Mouse (Mus musculus) stomach, embryonic 14.5 days (tissue): ENCODE measurements around the gene Cd2bp2. TPM values are rescaled to one million over a fixed set of nuclear protein-coding genes. Genes with fewer than 3 reads are reported as not detected.
"Not testable (repeated sequence)": the region's sequence is repeated elsewhere in the genome, so short reads cannot be mapped to it uniquely, and the experiment has no call there.

ENCODE experiments used
- ATAC-seq: fragments of 200-750 bp; cut with Nextera tagmentation; 2 replicates; pipeline ENCODE4 v1.8.0; 2017; ENCODE audit warnings: low read depth, moderate TSS enrichment; ENCODE audit not compliant: insufficient number of reproducible peaks, insufficient read depth, low FRiP score
- H3K27ac ChIP-seq: fragments of 300-500 bp; sonication (generic); 2 replicates; pipeline ENCODE4 v1.5.1; 2014; ENCODE audit warnings: mild to moderate bottlenecking, low read length, moderate library complexity, mixed read lengths
- H3K27me3 ChIP-seq: fragments of 300-500 bp; sonication (generic); 2 replicates; pipeline ENCODE4 v1.6.1; 2014; ENCODE audit warnings: low read length, control low read depth, mixed read lengths; ENCODE audit not compliant: control insufficient read depth, insufficient read depth
- H3K36me3 ChIP-seq: fragments of 300-500 bp; sonication (generic); 2 replicates; pipeline ENCODE4 v1.6.1; 2014; ENCODE audit warnings: mild to moderate bottlenecking, control low read depth, low read length, moderate library complexity, mixed read lengths; ENCODE audit not compliant: control insufficient read depth, insufficient read depth
- H3K4me1 ChIP-seq: fragments of 300-500 bp; sonication (generic); 2 replicates; pipeline ENCODE4 v1.6.1; 2014; ENCODE audit warnings: low read length, control low read depth, mixed read lengths; ENCODE audit not compliant: control insufficient read depth, insufficient read depth
- H3K4me2 ChIP-seq: fragments of 300-500 bp; sonication (generic); replicated peaks from 2 replicates; pipeline ENCODE4 v1.6.1; 2014; ENCODE audit warnings: low read depth, low read length, control low read depth
- H3K4me3 ChIP-seq: fragments of 300-500 bp; sonication (generic); 2 replicates; pipeline ENCODE4 v1.5.1; 2014; ENCODE audit warnings: low read depth, low read length, control low read depth
- H3K9ac ChIP-seq: fragments of 300-500 bp; sonication (generic); replicated peaks from 2 replicates; pipeline ENCODE4 v1.6.1; 2014; ENCODE audit warnings: low read depth, mild to moderate bottlenecking, control low read depth, low read length, moderate library complexity, mixed read lengths
- H3K9me3 ChIP-seq: fragments of 300-500 bp; sonication (generic); 2 replicates; pipeline ENCODE4 v1.6.1; 2016; ENCODE audit warnings: low read depth, low read length, control low read depth; ENCODE audit not compliant: control insufficient read depth
- WGBS: fragments of 180-500 bp; shearing (Covaris S2); extraction: QIAGEN DNeasy Blood & Tissue Kit; methylation state at CpG from one replicate; pipeline ENCODE4 v1.1.7; 2014; 5-methylcytosine and 5-hydroxymethylcytosine counted together
- polyA plus RNA-seq: library from polyadenylated mRNA; unstranded; fragments of >200 nt; fragmentation: Nextera tagmentation; extraction: Ambion mirVana; gene quantifications from 2 replicates; pipeline ENCODE4 v1.2.1, GENCODE M21; 2014

The Cd2bp2 gene
- polyA plus RNA-seq, 1 experiment from 2014 or later = 44.6 TPM

DNA sequence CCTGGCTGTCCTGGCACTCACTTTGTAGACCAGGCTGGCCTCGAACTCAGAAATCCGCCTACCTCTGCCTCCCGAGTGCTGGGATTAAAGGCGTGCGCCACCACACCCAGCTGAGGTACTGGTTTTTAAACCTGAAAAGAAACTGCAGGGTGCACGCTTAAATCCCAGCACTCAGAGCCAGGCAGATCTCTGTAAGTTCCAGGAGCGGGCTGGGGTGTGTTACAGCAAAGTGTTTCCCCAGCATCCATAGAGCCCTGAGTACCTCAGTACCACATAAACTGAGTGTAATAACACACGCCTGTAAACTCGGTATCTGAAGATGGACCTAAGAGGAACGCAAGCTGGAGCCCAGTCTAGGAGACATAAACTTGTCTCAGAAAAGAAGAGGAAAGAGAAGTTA, 8.5 kb downstream of the Cd2bp2 start:
- no peak overlapping the region for H3K9ac ChIP-seq
- peaks cover 9% of the 10 kb centered on the region for H3K36me3 ChIP-seq
- no peaks in the 10 kb centered on the region for H3K4me1 ChIP-seq
- no peaks in the 10 kb centered on the region for H3K27me3 ChIP-seq
- H3K27ac ChIP-seq = no peak overlapping the region
- ATAC-seq = no peak
- WGBS = 66% methylated on average over 10 of the region's 10 CpGs
- no peaks in the 10 kb centered on the region for H3K9me3 ChIP-seq
- no peak overlapping the region for H3K4me3 ChIP-seq
- H3K4me2 ChIP-seq = no peak overlapping the region

DNA sequence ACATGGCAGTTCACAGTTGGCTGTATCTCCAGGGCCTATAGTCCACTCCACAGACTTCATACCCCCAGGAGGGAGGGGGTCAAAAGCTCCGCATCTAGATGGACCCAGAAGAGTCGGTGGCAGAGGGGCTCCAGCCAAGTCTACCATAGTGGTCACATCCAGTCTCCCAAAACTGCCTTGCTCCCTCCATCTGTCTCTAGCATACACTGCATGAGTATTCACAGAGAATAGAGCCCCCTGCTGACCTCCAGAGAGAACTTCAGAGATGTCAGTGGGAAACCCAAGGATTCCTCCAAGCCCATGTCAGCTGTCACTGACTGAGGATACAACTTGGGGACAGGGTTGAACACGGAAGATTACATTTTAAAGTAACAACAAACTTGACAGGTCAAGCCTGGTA, 10.2 kb downstream of the Cd2bp2 start:
- H3K27ac ChIP-seq = no peak overlapping the region
- no peaks in the 10 kb centered on the region for H3K27me3 ChIP-seq
- no peak overlapping the region for H3K9ac ChIP-seq
- no peak overlapping the region for H3K4me3 ChIP-seq
- H3K4me2 ChIP-seq = no peak overlapping the region
- H3K9me3 ChIP-seq = no peaks in the 10 kb centered on the region
- WGBS = 65% methylated on average over 3 of the region's 3 CpGs
- no peaks in the 10 kb centered on the region for H3K36me3 ChIP-seq
- H3K4me1 ChIP-seq = no peaks in the 10 kb centered on the region
- peak; percentile 42; the same call in 1 of the 2 replicates for ATAC-seq

GRCm38 (mm10) chr7:127184720-127185119, 11.1 kb downstream of the Cd2bp2 start:
- Histone ChIP-seq H3K9me3 (no peaks in the 10 kb centered on the region), H3K9ac (no peak overlapping the region), H3K27me3 (no peaks in the 10 kb centered on the region), H3K4me3 (no peak overlapping the region), H3K4me2 (no peak overlapping the region), H3K27ac (no peak overlapping the region), H3K4me1 (no peaks in the 10 kb centered on the region), H3K36me3 (no peaks in the 10 kb centered on the region)
- no peak for ATAC-seq
- WGBS = 67% methylated on average over 1 of the region's 1 CpGs

DNA sequence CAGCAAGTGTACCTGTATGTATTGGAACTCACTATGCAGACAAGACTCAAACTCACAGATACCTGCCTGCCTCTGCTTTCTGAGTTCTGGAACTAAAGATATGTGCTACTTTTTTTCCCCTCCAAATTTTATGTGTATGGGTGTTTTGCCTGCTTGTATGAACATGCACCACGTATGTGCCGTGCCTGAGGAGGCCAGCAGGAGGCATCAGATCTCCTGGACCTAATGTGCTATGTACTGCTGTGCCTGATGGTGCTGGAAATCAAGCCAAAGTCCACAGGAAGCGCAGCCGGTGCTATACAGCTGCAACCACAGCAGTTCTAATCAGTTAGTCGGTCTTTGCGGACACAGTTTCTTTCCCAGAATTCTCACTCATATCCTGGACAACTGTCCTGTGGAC, 12.0 kb downstream of the Cd2bp2 start:
- H3K27me3 ChIP-seq = no peaks in the 10 kb centered on the region
- 85% methylated on average over 6 of the region's 6 CpGs for WGBS
- H3K4me2 ChIP-seq = no peak overlapping the region
- no peak overlapping the region for H3K9ac ChIP-seq
- no peak overlapping the region for H3K27ac ChIP-seq
- no peaks in the 10 kb centered on the region for H3K9me3 ChIP-seq
- ATAC-seq = no peak
- no peaks in the 10 kb centered on the region for H3K4me1 ChIP-seq
- H3K36me3 ChIP-seq = no peaks in the 10 kb centered on the region
- H3K4me3 ChIP-seq = no peak overlapping the region

- no peak for ATAC-seq
These were observed 12.5 kb downstream of the Cd2bp2 start for GRCm38 (mm10) chr7:127183345-127183744.

DNA sequence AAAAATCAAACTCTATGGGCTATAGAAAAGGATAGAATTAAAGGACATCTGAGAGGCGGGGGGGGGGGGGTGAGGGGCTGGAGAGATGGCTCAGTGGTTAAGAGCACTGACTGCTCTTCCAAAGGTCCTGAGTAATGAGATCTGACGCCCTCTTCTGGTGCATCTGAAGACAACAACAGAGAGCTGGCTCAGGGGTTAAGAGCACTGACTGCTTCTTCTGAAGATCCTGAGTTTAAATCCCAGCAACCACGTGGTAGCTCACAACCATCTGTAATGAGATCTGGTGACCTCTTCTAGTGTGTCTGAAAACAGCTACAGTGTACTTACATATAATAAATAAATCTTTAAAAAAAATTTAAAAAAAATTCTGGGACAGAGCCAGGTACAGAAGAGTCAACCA, 14.1 kb downstream of the Cd2bp2 start:
- H3K27ac ChIP-seq, H3K9ac ChIP-seq, H3K4me3 ChIP-seq, H3K9me3 ChIP-seq, H3K4me1 ChIP-seq, ATAC-seq, H3K27me3 ChIP-seq, H3K36me3 ChIP-seq, H3K4me2 ChIP-seq: not testable (repeated sequence)
- WGBS = 36% methylated on average over 3 of the region's 3 CpGs

More at GRCm38 (mm10) chr7:127183345-127183744, 12.5 kb downstream of the Cd2bp2 start:
- H3K27me3 ChIP-seq = no peaks in the 10 kb centered on the region
- H3K4me1 ChIP-seq = no peaks in the 10 kb centered on the region
- no peak overlapping the region for H3K4me2 ChIP-seq
- 73% methylated on average over 8 of the region's 8 CpGs for WGBS
- no peaks in the 10 kb centered on the region for H3K36me3 ChIP-seq
- no peak overlapping the region for H3K9ac ChIP-seq
- H3K27ac ChIP-seq = no peak overlapping the region
- H3K9me3 ChIP-seq = no peaks in the 10 kb centered on the region
- H3K4me3 ChIP-seq = no peak overlapping the region

- Histone ChIP-seq H3K36me3 (no peaks in the 10 kb centered on the region), H3K4me2 (no peak overlapping the region), H3K4me1 (no peaks in the 10 kb centered on the region), H3K9me3 (no peaks in the 10 kb centered on the region), H3K27me3 (no peaks in the 10 kb centered on the region), H3K9ac (no peak overlapping the region), H3K4me3 (no peak overlapping the region), H3K27ac (no peak overlapping the region)
- ATAC-seq = no peak
- WGBS = 66% methylated on average over 2 of the region's 2 CpGs
These were observed 15.1 kb downstream of the Cd2bp2 start for GRCm38 (mm10) chr7:127180783-127181182.

GRCm38 (mm10) chr7:127176937-127177336, 18.9 kb downstream of the Cd2bp2 start:
- Histone ChIP-seq H3K4me1 (no peaks in the 10 kb centered on the region), H3K27me3 (no peaks in the 10 kb centered on the region), H3K27ac (no peak overlapping the region), H3K4me2 (no peak overlapping the region), H3K9ac (no peak overlapping the region), H3K9me3 (no peaks in the 10 kb centered on the region), H3K4me3 (no peak overlapping the region), H3K36me3 (no peaks in the 10 kb centered on the region)
- 75% methylated on average over 4 of the region's 4 CpGs for WGBS
- ATAC-seq = no peak

DNA sequence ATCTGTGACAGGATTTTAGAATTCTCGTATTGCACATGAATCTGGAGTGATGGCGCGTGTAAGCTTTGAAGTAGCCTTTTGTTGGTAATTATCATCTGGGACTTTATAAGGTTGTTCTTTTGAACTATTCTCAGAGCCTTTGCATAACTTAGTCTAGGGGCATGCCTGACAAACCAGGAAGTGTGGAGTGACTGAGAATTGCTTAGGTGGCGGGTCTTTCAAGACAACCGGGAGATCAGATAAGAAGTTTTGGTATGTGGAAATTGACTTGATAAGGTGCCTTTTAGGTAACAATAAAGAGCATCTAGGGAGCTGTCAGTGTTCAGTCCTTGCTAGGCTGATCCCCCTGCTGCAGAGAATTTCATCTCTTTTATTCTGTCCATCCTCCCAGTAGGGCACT, 29.3 kb downstream of the Cd2bp2 start:
- no peaks in the 10 kb centered on the region for H3K9me3 ChIP-seq
- no peak overlapping the region for H3K9ac ChIP-seq
- ATAC-seq = no peak
- H3K4me1 ChIP-seq = no peaks in the 10 kb centered on the region
- no peaks in the 10 kb centered on the region for H3K36me3 ChIP-seq
- no peaks in the 10 kb centered on the region for H3K27me3 ChIP-seq
- no peak overlapping the region for H3K27ac ChIP-seq
- H3K4me2 ChIP-seq = no peak overlapping the region
- 84% methylated on average over 5 of the region's 5 CpGs for WGBS
- H3K4me3 ChIP-seq = no peak overlapping the region
